Mouse (Mus musculus) CH12.LX (cell line): Measurements from ENCODE around the gene Glb1. TPM values are rescaled to one million over a fixed set of nuclear protein-coding genes. Genes with fewer than 3 reads are reported as not detected.

Experiments used
- DNase-seq: peaks from one replicate; pipeline ENCODE4 v3.0.0-alpha.2; 2013; ENCODE audit errors: extremely low read depth
- H3K27ac ChIP-seq: 2 replicates; pipeline ENCODE4 v1.5.1; 2012; ENCODE audit warnings: low read depth, mild to moderate bottlenecking, control low read depth, moderate library complexity; ENCODE audit not compliant: insufficient read depth
- H3K27me3 ChIP-seq: replicated peaks from 2 replicates; pipeline ENCODE3; 2012; ENCODE audit warnings: inconsistent platforms
- H3K36me3 ChIP-seq, 2 experiments: replicated peaks in 1 of 2; 2 replicates each; pipeline versions ENCODE3 to v1.6.1; 2012; ENCODE audit warnings: inconsistent platforms in 1 of 2, low read length in 1 of 2, mild to moderate bottlenecking in 1 of 2, mixed read lengths in 1 of 2, moderate library complexity in 1 of 2; ENCODE audit not compliant: control insufficient read depth in 1 of 2, insufficient read depth in 1 of 2
- H3K4me1 ChIP-seq, 2 experiments: 2 replicates each; pipeline ENCODE4 v1.6.1; 2012; ENCODE audit warnings: inconsistent platforms in 1 of 2, moderate library complexity in 1 of 2; ENCODE audit not compliant: insufficient read depth in 2 of 2, control insufficient read depth in 1 of 2
- H3K4me2 ChIP-seq: 2 replicates; pipeline ENCODE4 v1.6.1; 2012; ENCODE audit warnings: low read depth, mild to moderate bottlenecking, control low read depth; ENCODE audit not compliant: poor library complexity, insufficient read depth, severe bottlenecking
- H3K4me3 ChIP-seq, 3 experiments: fragments of 150-350 bp in 1 of 3; sonication (generic) in 1 of 3; replicated peaks in 1 of 3; 2 replicates each; pipeline versions ENCODE3 to v1.5.1; 2011 to 2012; ENCODE audit warnings: low read depth in 2 of 3, low read length in 2 of 3, mild to moderate bottlenecking in 2 of 3, moderate library complexity in 2 of 3, control low read depth in 1 of 3, improper control_type of control experiment in 1 of 3, inconsistent platforms in 1 of 3, mixed read lengths in 1 of 3; ENCODE audit not compliant: poor library complexity in 1 of 3
- H3K79me2 ChIP-seq: replicated peaks from 2 replicates; pipeline ENCODE4 v1.6.1; 2012; ENCODE audit warnings: mild to moderate bottlenecking, moderate library complexity; ENCODE audit not compliant: control insufficient read depth, poor library complexity, insufficient read depth, severe bottlenecking; ENCODE audit errors: extremely low read depth
- H3K9ac ChIP-seq: 2 replicates; pipeline ENCODE4 v1.6.1; 2012; ENCODE audit warnings: low read depth, mild to moderate bottlenecking, control low read depth, moderate library complexity; ENCODE audit not compliant: insufficient read depth
- H3K9me3 ChIP-seq: replicated peaks from 2 replicates; pipeline ENCODE3; 2012; ENCODE audit warnings: low read length, inconsistent platforms, mixed read lengths
- BHLHE40 ChIP-seq: IDR thresholded peaks from 2 replicates; pipeline ENCODE4 v1.6.1; 2011; ENCODE audit warnings: mild to moderate bottlenecking, low read depth, low read length, improper control_type of control experiment
- CHD1 ChIP-seq: IDR thresholded peaks from 2 replicates; pipeline ENCODE4 v1.6.1; 2012; ENCODE audit warnings: low read depth, low read length, improper control_type of control experiment, inconsistent platforms
- CHD2 ChIP-seq: IDR thresholded peaks from 2 replicates; pipeline ENCODE4 v1.6.1; 2011; ENCODE audit warnings: low read length, improper control_type of control experiment
- CTCF ChIP-seq, 2 experiments: IDR thresholded peaks in 1 of 2; conservative IDR thresholded peaks in 1 of 2; 2 replicates each; pipeline ENCODE4 v1.5.1; 2011 to 2012; ENCODE audit warnings: low read depth in 2 of 2, low read length in 2 of 2, improper control_type of control experiment in 1 of 2, inconsistent platforms in 1 of 2, mild to moderate bottlenecking in 1 of 2, moderate library complexity in 1 of 2
- E2F4 ChIP-seq: IDR thresholded peaks from 2 replicates; pipeline ENCODE4 v1.6.1; 2011; ENCODE audit warnings: low read depth, low read length, improper control_type of control experiment; ENCODE audit not compliant: insufficient replicate concordance
- EP300 ChIP-seq: IDR thresholded peaks from 2 replicates; pipeline ENCODE4 v1.6.1; 2011; ENCODE audit warnings: low read length, improper control_type of control experiment
- ETS1 ChIP-seq: conservative IDR thresholded peaks from 2 replicates; pipeline ENCODE4 v1.6.1; 2012; ENCODE audit warnings: low read depth, mild to moderate bottlenecking, inconsistent platforms, low read length, improper control_type of control experiment, moderate library complexity
- IRF4 ChIP-seq: IDR thresholded peaks from 2 replicates; pipeline ENCODE4 v1.6.1; 2014; ENCODE audit warnings: low read depth, mild to moderate bottlenecking, inconsistent platforms, low read length, improper control_type of control experiment
- JUN ChIP-seq: IDR thresholded peaks from 2 replicates; pipeline ENCODE4 v1.6.1; 2011; ENCODE audit warnings: low read depth, mild to moderate bottlenecking, low read length, improper control_type of control experiment, moderate library complexity; ENCODE audit not compliant: insufficient read depth
- JUND ChIP-seq: conservative IDR thresholded peaks from 2 replicates; pipeline ENCODE4 v1.6.1; 2011; ENCODE audit warnings: low read depth, low read length, improper control_type of control experiment
- KAT2A ChIP-seq: IDR thresholded peaks from 2 replicates; pipeline ENCODE4 v1.6.1; 2012; ENCODE audit warnings: low read length, improper control_type of control experiment, inconsistent platforms; ENCODE audit not compliant: insufficient replicate concordance
- MAFK ChIP-seq: IDR thresholded peaks from 2 replicates; pipeline ENCODE4 v1.6.1; 2011; ENCODE audit warnings: low read length, improper control_type of control experiment; ENCODE audit not compliant: insufficient replicate concordance
- MAX ChIP-seq: IDR thresholded peaks from 2 replicates; pipeline ENCODE4 v1.6.1; 2011; ENCODE audit warnings: low read length, improper control_type of control experiment
- MEF2A ChIP-seq: IDR thresholded peaks from 2 replicates; pipeline ENCODE4 v1.6.1; 2014; ENCODE audit warnings: low read depth, mild to moderate bottlenecking, inconsistent platforms, low read length, improper control_type of control experiment, borderline replicate concordance
- MXI1 ChIP-seq: IDR thresholded peaks from 2 replicates; pipeline ENCODE4 v1.6.1; 2011; ENCODE audit warnings: mild to moderate bottlenecking, low read depth, low read length, improper control_type of control experiment
- MYC ChIP-seq: IDR thresholded peaks from 2 replicates; pipeline ENCODE4 v1.6.1; 2011; ENCODE audit warnings: low read depth, mild to moderate bottlenecking, improper control_type of control experiment, low read length
- PAX5 ChIP-seq: IDR thresholded peaks from 2 replicates; pipeline ENCODE4 v1.6.1; 2012; ENCODE audit warnings: low read length, inconsistent platforms, mixed read lengths
- RCOR1 ChIP-seq: conservative IDR thresholded peaks from 2 replicates; pipeline ENCODE4 v1.6.1; 2012; ENCODE audit warnings: low read depth, mild to moderate bottlenecking, inconsistent platforms, low read length, improper control_type of control experiment
- SMC3 ChIP-seq: IDR thresholded peaks from 2 replicates; pipeline ENCODE4 v1.6.1; 2011; ENCODE audit warnings: low read depth, low read length, improper control_type of control experiment
- TCF12 ChIP-seq: IDR thresholded peaks from 2 replicates; pipeline ENCODE4 v1.6.1; 2014; ENCODE audit warnings: low read depth, mild to moderate bottlenecking, inconsistent platforms, low read length, improper control_type of control experiment
- USF1 ChIP-seq: IDR thresholded peaks from 2 replicates; pipeline ENCODE4 v1.6.1; 2014; ENCODE audit warnings: low read depth, mild to moderate bottlenecking, inconsistent platforms, low read length, improper control_type of control experiment
- USF2 ChIP-seq: conservative IDR thresholded peaks from 2 replicates; pipeline ENCODE4 v1.6.1; 2011; ENCODE audit warnings: low read depth, low read length, improper control_type of control experiment
- ZKSCAN1 ChIP-seq: IDR thresholded peaks from 2 replicates; pipeline ENCODE4 v1.6.1; 2012; ENCODE audit warnings: low read depth, inconsistent platforms, low read length, improper control_type of control experiment, borderline replicate concordance
- dilution Hi-C: fragments of 300-500 bp; cut with MboI; formaldehyde crosslinking; loops from 2 replicates; pipeline ENCODE4 v1.14.3; 2020; ENCODE audit warnings: low sequenced_read_pairs; ENCODE audit not compliant: extremely low pct_unique_long_range_greater_than_20kb, extremely low pct_ligation_motif_present
- in situ Hi-C: fragments of 300-500 bp; cut with MboI; formaldehyde crosslinking; loops from 3 replicates; pipeline ENCODE4 v1.14.3; 2019; ENCODE audit warnings: low sequenced_read_pairs, low pct_ligation_motif_present, low pct_unique_long_range_greater_than_20kb, mixed read lengths
- polyA plus RNA-seq: library from polyadenylated mRNA; unstranded; fragments of >175 nt; gene quantifications from 2 replicates; pipeline ENCODE4 v1.2.1, GENCODE M21; 2012; ENCODE audit warnings: low read depth; ENCODE audit not compliant: insufficient read length
- total RNA-seq, 2 experiments: library from RNA; depleted of rRNA; stranded (reverse); fragments of 300-350 nt in 1 of 2; fragments of >200 nt in 1 of 2; gene quantifications; 2 replicates each; pipeline ENCODE4 v1.2.3; 2012 to 2014

Glb1 gene
- total and polyA plus RNA-seq, 3 experiments, result 25.7 to 40.7 (median 35.4) TPM

GRCm38 (mm10) chr9:114486808-114487207 lies 85.9 kb downstream of the Glb1 start:
- Histone ChIP-seq H3K9me3 (peaks cover 3% of the 10 kb centered on the region), H3K36me3 (peaks cover 0 to 2% of the 10 kb centered on the region in 2 experiments), H3K4me3 (no peak overlapping the region), H3K27me3 (no peaks in the 10 kb centered on the region), H3K4me2 (no peak overlapping the region), H3K27ac (no peak overlapping the region), H3K79me2 (no peaks in the 10 kb centered on the region), H3K4me1 (peaks cover 17 to 32% of the 10 kb centered on the region in 2 experiments), H3K9ac (no peak overlapping the region)
- dilution Hi-C loops, result no loop called here
- in situ Hi-C loops, result loop anchor here (25.0 kb wide), 1 partner anchor 175 kb away; no protein-coding TSS in a partner anchor
- no peak for DNase-seq
- no peak for TF ChIP-seq MYC
- no peak for TF ChIP-seq ZKSCAN1
- no peak for TF ChIP-seq CHD1
- no peak for TF ChIP-seq MXI1

- Histone ChIP-seq H3K36me3 (peaks cover 0 to 2% of the 10 kb centered on the region in 2 experiments), H3K4me3 (no peak overlapping the region), H3K9me3 (peaks cover 3% of the 10 kb centered on the region), H3K79me2 (no peaks in the 10 kb centered on the region), H3K27ac (no peak overlapping the region), H3K4me1 (peaks cover 24 to 40% of the 10 kb centered on the region in 2 experiments), H3K4me2 (peak overlapping the region; percentile 12; the same call in 1 of the 2 replicates), H3K27me3 (no peaks in the 10 kb centered on the region), H3K9ac (no peak overlapping the region)
- in situ Hi-C loops, result loop anchor here (25.0 kb wide), 1 partner anchor 175 kb away; no protein-coding TSS in a partner anchor
- dilution Hi-C loops, result no loop called here
- no peak for DNase-seq
- TF ChIP-seq MEF2A (peak; percentile 65; the same call in 1 of the 2 replicates), JUN (peak; percentile 59; the same call in 1 of the 2 replicates), USF1 (peak; percentile 62), PAX5 (no peak), CTCF (conservative IDR thresholded peaks at IDR 0.05 in 1 of 2, IDR thresholded peaks at IDR 0.05 in 1 of 2; ENCODE audit: low read depth in 2 of 2, low read length in 2 of 2) (no peak), EP300 (peak; percentile 84), BHLHE40 (peak; percentile 95), CHD2 (peak; percentile 38; the same call in 1 of the 2 replicates), MAX (peak; percentile 64; the same call in 1 of the 2 replicates), USF2 (peak; percentile 52), SMC3 (no peak), RCOR1 (peak; percentile 59; the same call in 1 of the 2 replicates), E2F4 (no peak), KAT2A (no peak), ETS1 (peak; percentile 58), TCF12 (peak; percentile 57; the same call in 1 of the 2 replicates), JUND (peak; percentile 65; the same call in 1 of the 2 replicates), MAFK (peak; percentile 40; the same call in 1 of the 2 replicates), IRF4 (peak; percentile 93)
Observed at GRCm38 (mm10) chr9:114487481-114488258, 86.8 kb downstream of the Glb1 start.
